Mouse (Mus musculus) cerebellum, adult 2 months (tissue): ENCODE measurements at regions not wholly inside any gene's neighbourhood (a gene's known extent, or its start where the extent isn't known, plus 50 kb on each side); places are given as distances from the start of the nearest gene placed in this dataset.
A peak's percentile ranks its signal among the peaks of the same experiment; 100 is the strongest.

Experiments used
- DNase-seq, 2 experiments: peaks; one replicate each; pipeline ENCODE4 v3.0.0; 2021
- H3K27ac ChIP-seq: fragments of 200-500 bp; 2 replicates; pipeline ENCODE4 v1.5.1; 2012; ENCODE audit warnings: low read length, control low read depth, inconsistent platforms; ENCODE audit not compliant: insufficient read depth
- H3K27me3 ChIP-seq: fragments of 200-500 bp; 2 replicates; pipeline ENCODE4 v1.6.1; 2012; ENCODE audit warnings: inconsistent platforms, mild to moderate bottlenecking, low read length, moderate library complexity; ENCODE audit not compliant: control insufficient read depth, insufficient read depth
- H3K4me1 ChIP-seq: fragments of 200-500 bp; 2 replicates; pipeline ENCODE4 v1.6.1; 2011; ENCODE audit warnings: low read length; ENCODE audit not compliant: control insufficient read depth, insufficient read depth
- H3K4me3 ChIP-seq: fragments of 200-500 bp; replicated peaks from 2 replicates; pipeline ENCODE3; 2011; ENCODE audit warnings: mild to moderate bottlenecking, low read depth, low read length, control low read depth; ENCODE audit not compliant: insufficient read depth
- CTCF ChIP-seq: fragments of 200-500 bp; IDR thresholded peaks from 2 replicates; pipeline ENCODE4 v1.5.1; 2011; ENCODE audit warnings: low read depth, mild to moderate bottlenecking, control low read depth, low read length, moderate library complexity, borderline replicate concordance; ENCODE audit not compliant: insufficient read depth
- POLR2A ChIP-seq: fragments of 200-500 bp; IDR thresholded peaks from 2 replicates; pipeline ENCODE4 v1.6.1; 2011; ENCODE audit warnings: low read length, control low read depth, borderline replicate concordance; ENCODE audit not compliant: insufficient read depth
- WGBS: fragments of 180-500 bp; shearing (Covaris S2); methylation state at CpG from one replicate; pipeline ENCODE4 v1.1.7; 2018; 5-methylcytosine and 5-hydroxymethylcytosine counted together

- 60% methylated on average over 3 of the region's 3 CpGs for WGBS
- TF ChIP-seq CTCF: no peak
- TF ChIP-seq POLR2A: no peak
- no peaks in the 10 kb centered on the region for H3K27me3 ChIP-seq
- no peak overlapping the region for H3K4me3 ChIP-seq
- no peaks in the 10 kb centered on the region for H3K4me1 ChIP-seq
- DNase-seq: no peak
- H3K27ac ChIP-seq: no peak overlapping the region
These were observed 61.2 kb upstream of the Ptchd3 start for GRCm38 (mm10) chr11:121768824-121769223.

DNA sequence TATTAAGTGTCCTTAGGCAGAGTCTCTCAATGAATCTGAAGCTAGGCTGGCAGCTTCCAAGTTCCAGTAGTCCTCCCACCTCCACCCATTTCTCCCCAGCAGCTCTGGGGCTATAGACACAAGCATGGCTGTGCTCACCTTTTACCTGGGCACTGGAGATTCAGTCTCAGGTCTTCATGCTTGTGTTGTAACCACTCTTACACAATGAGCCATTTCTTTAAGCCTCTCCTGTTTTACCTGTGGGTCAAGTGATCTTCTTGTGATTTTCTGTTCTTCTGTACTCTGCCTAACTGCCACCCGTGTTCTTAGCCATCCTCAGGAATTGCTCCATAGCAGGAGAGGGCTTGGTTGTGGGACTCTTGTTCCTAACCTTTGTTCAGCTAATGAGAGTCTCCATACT lies 60.0 kb upstream of the Ptchd3 start:
- DNase-seq: no peak
- 76% methylated on average over 1 of the region's 1 CpGs for WGBS
- TF ChIP-seq CTCF (no peak), POLR2A (no peak)
- no peaks in the 10 kb centered on the region for H3K27me3 ChIP-seq
- H3K4me3 ChIP-seq: no peak overlapping the region
- no peaks in the 10 kb centered on the region for H3K4me1 ChIP-seq
- H3K27ac ChIP-seq: no peak overlapping the region

DNA sequence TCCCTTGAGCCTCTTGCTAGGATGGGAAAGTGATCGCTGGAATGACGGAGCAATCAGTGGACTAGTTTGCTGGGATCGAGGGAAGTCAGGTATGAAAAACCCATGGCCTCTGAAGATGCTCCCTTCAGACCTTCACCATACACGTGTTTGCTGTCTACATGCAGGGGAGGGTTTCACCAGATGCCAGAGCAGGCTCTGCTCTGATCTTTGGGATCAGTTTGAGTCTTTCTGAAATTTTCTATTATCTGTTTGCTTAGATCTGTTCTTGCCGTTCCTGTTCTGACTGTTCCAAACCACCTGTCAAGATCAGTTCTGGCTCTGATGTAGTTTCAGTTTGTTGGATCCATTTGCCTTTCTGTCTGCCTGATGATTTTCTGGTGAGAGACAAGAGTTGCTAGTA lies 53.1 kb upstream of the Ptchd3 start:
- Histone ChIP-seq H3K27me3 (no peaks in the 10 kb centered on the region), H3K4me1 (no peaks in the 10 kb centered on the region), H3K27ac (no peak overlapping the region), H3K4me3 (no peak overlapping the region)
- TF ChIP-seq POLR2A: no peak
- TF ChIP-seq CTCF: no peak
- DNase-seq: no peak
- WGBS: 79% methylated on average over 5 of the region's 5 CpGs

- TF ChIP-seq CTCF: no peak
- no peak for TF ChIP-seq POLR2A
- no peak overlapping the region for H3K27ac ChIP-seq
- 78% methylated on average over 3 of the region's 3 CpGs for WGBS
- H3K4me1 ChIP-seq: no peaks in the 10 kb centered on the region
- H3K27me3 ChIP-seq: no peaks in the 10 kb centered on the region
- H3K4me3 ChIP-seq: no peak overlapping the region
- DNase-seq: peak in 1 of 2 experiments; percentile 4
These were observed 52.5 kb upstream of the Ptchd3 start for GRCm38 (mm10) chr11:121777553-121777952.
